Mouse (Mus musculus) lung, postnatal 4 days (tissue): ENCODE results near the gene Sppl3.

Experiments
- DNase-seq, 2 experiments: peaks; one replicate each; pipeline ENCODE4 v3.0.0; 2021

The Sppl3 gene

DNA sequence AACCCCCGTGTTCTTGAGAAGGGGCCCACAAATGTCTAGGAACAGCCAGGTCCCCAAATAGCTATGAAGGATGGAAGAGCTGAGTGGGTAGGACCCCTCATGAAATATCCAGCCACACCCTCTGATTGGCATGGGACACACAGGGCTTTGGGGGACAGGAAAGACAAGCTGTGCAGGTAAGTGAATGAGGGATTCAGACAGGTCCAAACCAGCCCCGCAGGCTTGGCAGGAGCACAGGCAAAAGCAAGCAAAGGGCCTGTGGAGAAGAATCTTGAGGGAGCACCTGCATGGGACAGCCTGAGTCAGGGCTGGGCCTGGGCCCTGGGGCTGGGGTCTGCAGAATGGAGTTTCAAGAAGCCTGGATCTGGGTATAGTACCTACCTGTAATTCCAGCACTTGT is 10.4 kb upstream of the Sppl3 start:
- no peak for DNase-seq

DNA sequence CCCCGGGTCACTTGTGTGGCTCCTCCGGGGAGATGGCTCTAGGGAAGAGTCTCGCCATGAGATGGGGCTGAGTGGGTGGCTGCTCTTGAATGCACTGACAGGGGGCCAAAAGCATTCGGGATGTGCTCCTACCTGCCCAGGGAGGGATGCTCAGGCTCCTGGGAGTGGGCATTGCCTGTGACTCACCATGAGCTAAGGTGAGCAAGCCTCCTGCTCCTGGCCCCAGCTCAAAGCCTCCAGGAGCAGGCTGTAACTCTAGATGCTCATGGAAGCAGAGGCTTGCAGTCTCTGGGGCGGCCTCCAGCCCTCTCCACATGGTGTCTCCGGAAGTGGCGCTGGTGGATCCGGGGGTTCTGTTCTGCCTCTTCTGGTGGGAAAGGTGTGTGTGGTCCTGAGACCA is 9.5 kb upstream of the Sppl3 start:
- no peak for DNase-seq

GRCm38 (mm10) chr5:115002781-115003180 is 8.2 kb upstream of the Sppl3 start:
- no peak for DNase-seq

GRCm38 (mm10) chr5:115003224-115003873 is 7.6 kb upstream of the Sppl3 start:
- DNase-seq, result no peak

- peak in 1 of 2 experiments; percentile 50 for DNase-seq
These were observed 3.2 kb upstream of the Sppl3 start for GRCm38 (mm10) chr5:115007768-115008167.

GRCm38 (mm10) chr5:115008307-115008706 is 2.6 kb upstream of the Sppl3 start:
- no peak for DNase-seq

GRCm38 (mm10) chr5:115009143-115009542 is 1.8 kb upstream of the Sppl3 start:
- DNase-seq, result no peak

GRCm38 (mm10) chr5:115009961-115010360 is 976 bp upstream of the Sppl3 start:
- no peak for DNase-seq

- DNase-seq, result no peak
These were observed 231 bp downstream of the Sppl3 start for GRCm38 (mm10) chr5:115011217-115011518.

DNA sequence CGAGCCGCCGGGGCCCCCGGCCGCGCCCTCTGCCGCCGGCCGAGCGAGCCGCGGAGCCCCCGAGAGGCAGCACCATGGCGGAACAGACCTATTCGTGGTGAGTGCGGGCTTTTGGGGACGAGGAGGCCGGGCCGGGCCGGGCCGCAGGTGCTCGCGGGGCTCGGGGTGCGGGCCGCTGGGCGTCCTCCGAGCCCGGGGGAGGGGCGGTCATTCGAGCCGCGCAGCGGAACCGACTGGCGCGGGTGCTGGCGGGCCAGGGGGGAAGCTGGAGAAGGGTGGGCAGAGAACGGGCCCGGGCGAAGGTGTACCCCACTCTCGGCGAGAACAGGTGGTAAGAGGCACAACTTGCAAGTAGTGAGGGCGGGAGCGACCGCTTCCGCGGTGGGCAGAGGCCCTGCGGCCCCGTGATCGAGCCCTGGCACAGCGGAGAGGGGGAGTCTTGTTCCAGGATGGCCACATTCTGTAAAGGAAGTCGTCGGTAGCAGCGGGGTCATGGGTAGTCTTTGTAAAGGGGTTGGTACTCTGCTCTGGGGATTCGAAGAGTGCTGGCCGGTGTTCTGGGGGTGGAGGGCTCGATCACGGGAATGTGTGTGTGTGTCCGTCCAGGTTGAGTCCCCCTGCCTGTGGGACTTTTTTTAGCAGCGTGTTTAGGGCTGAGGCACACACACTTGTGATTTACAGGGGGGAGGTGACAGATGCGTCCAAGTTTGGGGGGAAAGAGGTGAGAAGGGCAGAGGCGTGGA is 753 bp downstream of the Sppl3 start:
- peak; percentile 64 to 69 for DNase-seq

DNA sequence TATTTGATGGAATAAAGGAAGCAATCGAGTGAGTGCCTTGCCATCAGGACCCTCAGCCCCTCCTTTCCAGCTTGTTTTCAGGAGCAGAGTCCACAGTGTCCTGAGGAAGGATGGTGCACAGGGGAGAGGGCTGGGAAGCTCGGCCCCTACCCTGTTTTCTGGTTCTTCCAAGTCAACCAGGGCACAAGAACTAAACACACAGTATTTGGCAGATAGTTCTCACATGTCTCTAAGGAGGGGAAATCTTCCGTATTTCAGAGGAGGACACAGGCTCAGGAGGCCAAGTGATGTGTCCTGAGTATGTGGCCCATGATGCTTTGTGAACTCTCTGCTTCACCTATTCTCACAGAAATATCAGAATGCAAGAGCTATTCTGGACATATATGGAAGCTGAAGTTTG is 2.5 kb downstream of the Sppl3 start:
- no peak for DNase-seq

- no peak for DNase-seq
These were observed 3.6 kb downstream of the Sppl3 start for GRCm38 (mm10) chr5:115014570-115014969.

DNA sequence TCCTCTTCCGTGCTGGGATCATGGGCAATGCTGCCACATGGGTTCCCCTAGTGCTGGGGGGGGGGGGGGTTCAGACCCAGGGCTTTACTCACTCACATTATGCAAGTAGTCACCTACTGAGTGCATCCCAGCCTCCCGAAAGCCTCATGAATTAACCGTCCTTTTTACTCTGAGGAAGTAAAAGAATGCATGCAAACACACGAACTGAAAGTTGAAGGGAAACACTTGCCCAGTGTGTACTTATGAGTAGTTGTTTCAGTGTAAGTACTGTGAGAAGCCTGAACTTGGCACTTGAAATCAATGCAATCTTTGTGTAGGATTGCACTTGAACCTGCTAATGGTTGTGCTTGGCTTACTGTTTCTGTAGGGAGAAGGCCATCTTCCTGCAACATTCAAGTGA is 4.2 kb downstream of the Sppl3 start:
- no peak for DNase-seq

DNA sequence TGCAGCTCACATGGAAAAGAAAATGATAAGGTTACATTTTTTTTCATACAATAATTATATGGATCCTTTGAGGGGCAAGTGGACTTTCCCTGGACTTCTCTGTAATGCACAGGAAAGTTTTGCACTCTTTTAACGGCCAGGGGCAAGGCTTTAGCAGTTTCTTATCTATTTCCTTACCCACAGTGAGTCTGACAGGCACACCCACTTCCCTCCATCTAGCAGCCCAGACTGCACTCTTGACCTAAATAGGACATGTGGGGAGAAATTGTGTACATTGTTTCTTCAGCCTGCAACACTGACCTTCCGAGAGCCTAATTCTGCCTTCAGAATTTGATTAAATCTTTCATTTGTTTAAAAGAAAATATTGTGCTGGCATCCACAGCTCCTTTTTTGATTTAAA is 7.3 kb downstream of the Sppl3 start:
- no peak for DNase-seq

DNA sequence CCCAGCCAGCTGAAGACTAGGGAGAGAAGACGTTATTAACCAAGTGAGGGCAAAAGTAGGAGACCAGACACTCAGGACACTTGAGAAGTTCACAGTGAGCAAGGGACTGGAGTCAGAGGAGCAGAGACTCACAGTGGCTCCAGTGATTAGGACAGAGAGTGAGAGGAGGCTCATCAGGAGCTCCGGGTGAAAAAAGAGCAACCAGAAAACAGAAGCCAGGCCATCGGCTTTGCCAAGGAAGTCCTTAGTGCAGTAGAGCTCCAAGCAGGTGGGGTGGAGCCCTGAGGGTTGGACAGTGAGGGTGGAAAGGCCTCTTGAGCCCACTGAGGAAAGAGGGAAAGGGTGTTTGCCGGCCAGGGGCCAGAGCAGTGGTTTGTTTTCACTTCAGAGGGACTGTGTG is 7.9 kb downstream of the Sppl3 start:
- no peak for DNase-seq

GRCm38 (mm10) chr5:115022021-115022420 is 11.1 kb downstream of the Sppl3 start:
- DNase-seq, result no peak

DNA sequence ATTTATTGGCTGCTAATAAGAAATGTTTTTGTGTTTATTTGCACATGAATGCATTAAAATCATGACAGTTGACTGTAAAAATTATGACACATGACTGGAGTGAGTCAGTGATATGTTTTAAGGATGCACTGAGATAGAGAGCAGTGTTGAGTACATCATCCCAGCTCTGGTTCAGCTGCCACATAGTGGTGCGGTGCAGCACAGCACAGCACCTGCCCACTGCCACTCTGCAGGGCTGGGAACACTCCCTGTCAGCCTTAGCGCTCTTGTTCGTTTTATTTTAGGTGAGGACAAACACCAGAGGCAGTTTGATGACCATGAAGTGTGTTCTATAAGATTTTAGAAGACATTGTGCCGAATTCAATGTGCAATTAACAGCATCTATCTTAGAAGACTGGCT is 15.2 kb downstream of the Sppl3 start:
- no peak for DNase-seq

DNA sequence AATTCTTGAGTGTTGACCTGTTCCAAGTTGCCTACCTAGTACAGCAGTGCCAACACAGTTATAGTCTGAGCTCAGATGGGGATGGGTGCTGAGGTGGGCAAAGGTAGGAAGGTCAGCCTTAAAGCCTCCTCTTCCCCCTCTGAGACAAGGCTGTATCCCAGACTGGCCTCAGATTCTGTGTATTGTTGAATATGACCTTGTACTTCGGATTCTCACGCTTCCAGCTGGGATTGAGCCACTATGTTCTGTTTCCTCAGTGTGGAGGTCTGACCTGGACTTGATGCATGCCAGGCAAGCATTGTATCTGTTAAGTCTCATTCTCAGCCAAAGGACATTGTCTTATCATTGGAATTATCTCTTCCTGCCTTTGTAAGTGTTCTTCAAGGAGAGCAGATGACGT is 16.2 kb downstream of the Sppl3 start:
- no peak for DNase-seq

DNA sequence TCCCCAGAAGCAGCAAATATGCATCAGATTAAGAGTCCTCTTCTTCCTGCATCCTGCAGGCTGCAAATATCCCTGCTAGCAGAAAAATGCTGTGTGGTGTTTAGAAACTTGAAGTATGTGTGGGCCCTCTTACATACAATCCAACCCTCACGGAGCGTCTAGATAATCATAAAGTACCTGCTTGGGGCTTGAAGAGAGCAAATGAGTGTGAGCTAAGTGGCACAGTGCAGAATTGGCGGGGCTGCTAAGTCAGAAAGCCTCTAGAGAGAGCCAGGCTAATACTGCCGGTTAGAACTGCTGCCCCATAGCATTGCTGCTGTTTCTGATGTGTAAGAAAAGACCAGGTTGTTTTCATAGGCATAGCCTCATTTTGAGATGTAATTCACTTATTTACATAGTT is 18.0 kb downstream of the Sppl3 start:
- DNase-seq, result no peak

- no peak for DNase-seq
These were observed 18.6 kb downstream of the Sppl3 start for GRCm38 (mm10) chr5:115029509-115029908.

DNA sequence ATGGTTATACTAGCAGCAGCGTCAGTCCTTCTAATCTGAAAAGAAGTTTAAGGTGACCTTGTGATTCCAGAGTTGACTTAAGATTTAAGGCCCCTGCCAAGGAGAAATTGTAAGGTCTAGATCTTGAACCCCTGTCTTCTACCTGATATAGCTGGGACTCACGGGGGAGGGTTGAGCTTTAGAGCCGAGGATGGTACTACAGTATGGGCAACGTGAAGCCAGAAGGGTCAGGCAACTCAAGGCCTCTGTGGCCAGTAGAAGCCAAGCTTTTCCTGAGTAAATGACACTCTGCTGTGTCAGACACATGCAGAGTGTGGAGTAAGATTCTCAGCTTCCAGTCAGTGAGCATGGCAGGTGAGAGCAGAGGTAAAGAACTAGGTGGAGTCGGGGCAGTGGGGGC is 20.6 kb downstream of the Sppl3 start:
- DNase-seq, result no peak

DNA sequence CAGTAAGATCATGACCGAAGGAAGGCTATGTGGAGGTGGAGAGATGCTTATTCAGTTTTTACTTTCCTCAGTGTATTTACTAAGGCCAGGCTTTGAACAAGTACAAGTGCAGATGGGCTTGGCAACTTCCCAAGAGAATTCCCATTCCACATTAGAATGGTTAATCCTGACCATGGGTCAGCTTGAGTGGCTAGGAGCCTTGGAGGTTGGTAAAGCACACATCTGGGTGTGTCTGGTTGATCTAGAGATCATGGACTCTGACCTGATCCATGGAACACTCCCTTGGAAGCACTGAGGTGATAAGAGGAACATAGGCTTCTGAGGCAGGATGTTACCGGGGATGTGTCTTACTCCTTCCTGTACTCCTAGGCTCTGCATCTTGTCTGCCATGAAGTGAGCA is 21.7 kb downstream of the Sppl3 start:
- no peak for DNase-seq

GRCm38 (mm10) chr5:115035217-115035616 is 24.3 kb downstream of the Sppl3 start:
- no peak for DNase-seq

DNA sequence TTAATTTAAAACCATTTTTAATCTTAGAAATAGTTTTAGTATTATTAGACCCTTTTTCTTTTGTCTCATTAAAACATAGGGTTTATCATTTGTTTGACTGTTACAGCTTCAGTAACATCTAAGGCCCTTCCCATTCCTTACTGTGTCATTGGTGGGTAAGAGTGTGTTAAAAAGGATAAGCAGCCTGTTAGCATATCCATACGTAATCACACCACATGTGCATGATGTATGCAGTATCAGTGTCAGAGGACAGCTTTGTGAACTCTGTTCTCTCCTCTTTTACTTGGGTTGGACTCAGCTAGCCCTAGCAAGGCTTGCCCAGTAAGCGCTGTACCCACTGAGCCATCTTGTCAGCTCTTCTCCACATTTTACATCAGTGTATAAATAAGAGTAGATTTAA is 26.2 kb downstream of the Sppl3 start:
- DNase-seq, result no peak

- peak in 1 of 2 experiments; percentile 27 for DNase-seq
These were observed 29.8 kb downstream of the Sppl3 start for GRCm38 (mm10) chr5:115040756-115041155.
